Mouse (Mus musculus) forebrain, embryonic 14.5 days (tissue): ENCODE measurements around the gene Slc30a4. TPM values are rescaled to one million over a fixed set of nuclear protein-coding genes. Genes with fewer than 3 reads are reported as not detected.

Experiments used
- ATAC-seq: fragments of 200-750 bp; cut with Nextera tagmentation; 2 replicates; pipeline ENCODE4 v1.8.0; 2017; ENCODE audit warnings: mild to moderate bottlenecking, moderate library complexity
- DNase-seq: peaks from one replicate; pipeline ENCODE4 v3.0.0-alpha.2; 2015; ENCODE audit warnings: low spot score
- H3K27ac ChIP-seq: fragments of 300-500 bp; sonication (generic); 2 replicates; pipeline ENCODE4 v1.5.1; 2014; ENCODE audit warnings: low read depth, mild to moderate bottlenecking, control low read depth, low read length, moderate library complexity
- H3K27me3 ChIP-seq: fragments of 300-500 bp; sonication (generic); replicated peaks from 2 replicates; pipeline ENCODE4 v1.6.1; 2014; ENCODE audit warnings: low read length, control low read depth, mixed read lengths; ENCODE audit not compliant: control insufficient read depth, insufficient read depth
- H3K36me3 ChIP-seq: fragments of 300-500 bp; sonication (generic); 2 replicates; pipeline ENCODE4 v1.6.1; 2014; ENCODE audit warnings: low read length, control low read depth; ENCODE audit not compliant: control insufficient read depth, insufficient read depth
- H3K4me1 ChIP-seq: fragments of 300-500 bp; sonication (generic); 2 replicates; pipeline ENCODE4 v1.6.1; 2014; ENCODE audit warnings: antibody characterized with exemption, low read length, control low read depth; ENCODE audit not compliant: control insufficient read depth, insufficient read depth
- H3K4me2 ChIP-seq: fragments of 300-500 bp; sonication (generic); 2 replicates; pipeline ENCODE4 v1.6.1; 2014; ENCODE audit warnings: mild to moderate bottlenecking, control low read depth, low read length
- H3K4me3 ChIP-seq: fragments of 300-500 bp; sonication (generic); 2 replicates; pipeline ENCODE4 v1.5.1; 2014; ENCODE audit warnings: low read depth, low read length, control low read depth
- H3K9ac ChIP-seq: fragments of 300-500 bp; sonication (generic); 2 replicates; pipeline ENCODE4 v1.6.1; 2014; ENCODE audit warnings: mild to moderate bottlenecking, low read length, control low read depth, moderate library complexity
- H3K9me3 ChIP-seq: fragments of 300-500 bp; sonication (generic); replicated peaks from 2 replicates; pipeline ENCODE4 v1.6.1; 2016; ENCODE audit warnings: low read length, control low read depth, mixed read lengths; ENCODE audit not compliant: control insufficient read depth
- WGBS: fragments of 180-500 bp; shearing (Covaris S2); extraction: QIAGEN DNeasy Blood & Tissue Kit; methylation state at CpG from one replicate; pipeline ENCODE4 v1.1.7; 2014; 5-methylcytosine and 5-hydroxymethylcytosine counted together
- polyA plus RNA-seq: library from polyadenylated mRNA; unstranded; fragments of >200 nt; fragmentation: Nextera tagmentation; extraction: Ambion mirVana; gene quantifications from 2 replicates; pipeline ENCODE4 v1.2.1, GENCODE M21; 2014

Gene Slc30a4
- polyA plus RNA-seq, 1 experiment from 2014 or later, result 9.8 TPM

DNA sequence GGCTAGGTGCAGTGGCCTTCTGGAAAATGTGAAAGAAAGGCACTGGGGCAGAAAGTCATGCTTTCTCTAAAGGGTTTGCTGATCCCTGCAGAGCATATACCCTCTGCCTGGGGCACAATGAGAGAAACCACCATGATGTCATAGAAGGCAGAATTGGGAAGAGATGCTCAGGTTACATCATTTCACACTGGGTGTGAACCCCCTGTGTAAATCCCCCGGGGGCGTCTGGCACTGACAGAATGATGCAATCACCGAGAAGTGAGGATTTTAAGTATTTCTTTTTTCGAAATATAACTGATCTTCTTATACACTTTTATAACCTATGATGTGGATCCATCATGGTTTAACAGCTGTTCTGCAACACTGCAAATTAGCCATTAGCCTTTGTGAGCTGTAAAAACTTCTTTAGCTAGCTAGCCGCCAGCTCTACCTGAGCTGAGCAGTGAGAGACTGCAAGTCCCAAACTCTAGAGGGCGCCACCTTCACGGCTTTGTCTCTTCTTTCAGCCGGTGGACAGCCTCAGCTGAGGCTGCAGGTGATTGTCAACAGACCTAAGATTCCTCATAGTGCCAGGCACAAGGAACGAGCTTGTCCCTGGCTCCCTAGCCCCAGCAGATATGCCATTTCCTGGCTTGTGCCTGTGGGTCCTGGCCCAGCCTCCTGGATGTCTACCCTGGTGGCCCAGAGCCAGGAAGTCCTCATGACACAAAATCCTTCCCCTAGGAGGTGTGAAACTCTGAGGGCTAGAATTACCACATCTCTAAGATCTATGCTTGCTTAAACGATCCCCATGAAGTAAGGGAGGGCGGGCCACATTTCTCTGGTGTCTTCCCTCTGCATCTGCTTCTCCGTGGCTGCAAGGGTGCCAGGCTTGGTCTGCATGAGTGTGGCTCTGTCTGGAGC is 36.2 kb downstream of the Slc30a4 start:
- H3K27ac ChIP-seq, result no peak overlapping the region
- H3K36me3 ChIP-seq, result no peaks in the 10 kb centered on the region
- no peak overlapping the region for H3K4me3 ChIP-seq
- ATAC-seq, result no peak
- no peaks in the 10 kb centered on the region for H3K27me3 ChIP-seq
- WGBS, result 47% methylated on average over 12 of the region's 12 CpGs
- H3K9me3 ChIP-seq, result no peaks in the 10 kb centered on the region
- peak; percentile 44 for DNase-seq
- H3K9ac ChIP-seq, result no peak overlapping the region
- H3K4me1 ChIP-seq, result no peaks in the 10 kb centered on the region
- H3K4me2 ChIP-seq, result no peak overlapping the region

DNA sequence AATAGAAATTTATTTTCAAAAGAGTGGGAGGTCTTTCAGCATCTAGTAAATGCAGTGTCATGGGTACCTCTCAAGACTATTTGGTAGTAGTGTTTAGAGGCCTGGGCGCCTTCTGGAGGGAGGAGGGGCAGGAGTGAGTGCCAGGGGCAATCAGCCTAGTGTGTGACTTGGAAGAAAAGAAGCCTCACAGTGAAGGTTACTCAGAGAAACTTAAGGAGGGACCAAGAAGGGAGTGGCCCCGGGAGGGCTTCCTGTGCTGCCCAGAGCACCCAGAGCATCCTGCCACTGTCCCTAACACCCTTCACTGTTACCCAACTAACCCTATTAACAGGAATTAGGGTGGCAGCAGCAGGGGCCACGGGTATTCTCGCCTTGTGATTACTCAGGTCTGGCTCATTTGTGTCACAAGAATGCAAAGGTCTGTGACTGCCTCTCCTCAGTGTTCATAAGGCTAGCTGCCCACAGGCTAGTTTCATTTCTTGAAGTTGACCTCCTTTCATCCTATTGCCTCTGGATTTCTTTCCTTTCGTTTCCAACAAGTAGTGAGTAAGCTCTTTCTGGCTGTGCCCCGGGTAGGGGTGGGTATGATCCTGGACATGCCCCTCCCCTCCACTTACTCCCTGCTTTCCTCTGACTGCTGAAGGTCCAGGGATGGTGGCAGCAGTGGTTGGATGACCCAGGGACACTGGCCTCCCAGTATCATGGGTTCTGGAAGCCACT is 37.0 kb downstream of the Slc30a4 start:
- DNase-seq, result no peak
- H3K27me3 ChIP-seq, result no peaks in the 10 kb centered on the region
- H3K36me3 ChIP-seq, result no peaks in the 10 kb centered on the region
- H3K27ac ChIP-seq, result no peak overlapping the region
- no peaks in the 10 kb centered on the region for H3K9me3 ChIP-seq
- H3K4me1 ChIP-seq, result no peaks in the 10 kb centered on the region
- H3K4me3 ChIP-seq, result no peak overlapping the region
- no peak for ATAC-seq
- H3K4me2 ChIP-seq, result no peak overlapping the region
- H3K9ac ChIP-seq, result no peak overlapping the region
- WGBS, result 54% methylated on average over 6 of the region's 6 CpGs

DNA sequence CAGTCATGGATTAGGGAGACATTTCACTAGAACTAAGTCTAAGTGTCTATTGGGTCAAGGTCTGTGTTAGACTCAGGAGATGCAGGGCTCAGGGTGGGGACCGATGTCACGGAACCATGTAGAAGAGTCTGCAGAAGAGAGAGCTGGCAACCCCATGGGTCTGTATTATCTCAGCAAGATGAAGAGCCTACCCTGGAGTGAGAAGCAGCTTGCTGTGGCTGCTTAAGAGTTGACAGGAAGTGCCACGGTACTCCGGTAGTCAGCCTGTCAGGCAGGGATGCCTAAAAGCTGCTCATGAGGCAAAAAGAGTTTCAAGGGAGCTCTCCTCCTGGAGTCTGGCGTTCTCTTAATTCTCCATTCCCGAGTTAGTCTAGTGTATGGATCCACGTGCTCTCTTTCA is 42.6 kb downstream of the Slc30a4 start:
- Histone ChIP-seq H3K27ac (no peak overlapping the region), H3K4me3 (no peak overlapping the region), H3K4me2 (no peak overlapping the region), H3K36me3 (no peaks in the 10 kb centered on the region), H3K9ac (no peak overlapping the region), H3K27me3 (no peaks in the 10 kb centered on the region), H3K4me1 (no peaks in the 10 kb centered on the region), H3K9me3 (no peaks in the 10 kb centered on the region)
- ATAC-seq (no peak), DNase-seq (no peak)
- 94% methylated on average over 7 of the region's 7 CpGs for WGBS

DNA sequence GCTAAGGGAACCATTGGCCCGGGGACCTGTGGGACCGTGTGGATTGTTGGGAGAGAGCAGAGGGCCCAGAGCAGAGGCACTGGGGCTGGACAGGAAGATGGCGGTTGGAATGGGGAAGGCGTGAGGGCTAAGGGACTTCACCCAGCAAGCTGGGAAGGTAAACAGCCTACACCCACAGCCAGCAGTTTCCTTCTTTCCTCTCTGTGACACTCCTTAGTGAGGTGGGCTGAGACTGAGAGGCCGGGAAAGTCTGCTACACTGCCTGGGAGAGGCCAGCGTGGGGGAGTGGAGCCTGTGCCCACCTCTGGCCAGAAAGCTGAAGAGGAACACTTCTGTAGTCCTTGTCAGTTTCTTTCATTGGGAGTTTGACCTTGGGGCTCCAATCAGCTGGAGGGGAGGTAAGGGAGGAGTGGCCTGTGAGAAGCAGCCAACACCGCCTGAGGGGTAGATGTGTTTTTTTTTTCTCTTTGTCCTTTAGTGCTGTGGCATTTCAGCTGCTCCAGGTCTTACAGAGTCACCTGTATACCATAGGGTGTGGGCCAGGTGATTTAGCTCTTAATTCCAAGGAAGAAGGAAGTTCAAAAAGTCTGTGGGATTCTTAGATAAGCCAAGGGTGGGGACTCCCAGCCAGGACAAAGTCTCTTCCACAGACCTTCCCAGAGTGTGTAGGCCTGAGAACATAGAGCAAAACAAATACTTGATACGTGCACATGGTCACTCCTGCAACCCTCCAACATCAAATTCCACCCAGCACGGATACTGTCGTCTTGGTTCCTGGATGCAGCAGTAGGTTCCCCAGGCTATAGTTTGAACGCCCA is 44.5 kb downstream of the Slc30a4 start:
- no peaks in the 10 kb centered on the region for H3K36me3 ChIP-seq
- no peak for DNase-seq
- H3K27ac ChIP-seq, result no peak overlapping the region
- H3K9me3 ChIP-seq, result no peaks in the 10 kb centered on the region
- WGBS, result 87% methylated on average over 11 of the region's 11 CpGs
- ATAC-seq, result no peak
- no peak overlapping the region for H3K4me2 ChIP-seq
- H3K27me3 ChIP-seq, result no peaks in the 10 kb centered on the region
- H3K4me1 ChIP-seq, result no peaks in the 10 kb centered on the region
- no peak overlapping the region for H3K9ac ChIP-seq
- H3K4me3 ChIP-seq, result no peak overlapping the region

DNA sequence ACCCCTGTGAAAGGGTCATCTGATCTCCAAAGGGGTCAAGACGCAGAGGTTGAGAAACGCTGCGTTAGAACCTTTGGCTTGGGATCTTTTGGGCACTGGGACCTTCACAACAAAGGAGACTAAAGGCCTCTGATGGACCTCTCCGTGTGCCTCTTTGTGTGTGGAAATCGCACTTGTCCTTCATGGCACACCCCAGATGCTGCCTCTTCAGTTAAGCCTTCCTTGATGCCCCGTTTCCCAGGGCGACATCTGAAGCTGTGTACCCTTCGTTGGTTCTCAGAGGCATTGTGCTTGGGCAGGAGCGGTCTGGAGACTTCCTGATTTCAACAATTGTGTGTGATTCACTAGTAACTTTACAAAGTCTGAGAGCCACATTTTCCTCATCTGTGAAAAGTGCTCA is 45.7 kb downstream of the Slc30a4 start:
- H3K4me3 ChIP-seq, result no peak overlapping the region
- no peaks in the 10 kb centered on the region for H3K27me3 ChIP-seq
- 78% methylated on average over 9 of the region's 9 CpGs for WGBS
- no peaks in the 10 kb centered on the region for H3K36me3 ChIP-seq
- H3K9me3 ChIP-seq, result no peaks in the 10 kb centered on the region
- DNase-seq, result no peak
- H3K27ac ChIP-seq, result no peak overlapping the region
- no peak overlapping the region for H3K4me2 ChIP-seq
- no peaks in the 10 kb centered on the region for H3K4me1 ChIP-seq
- ATAC-seq, result no peak
- H3K9ac ChIP-seq, result no peak overlapping the region

DNA sequence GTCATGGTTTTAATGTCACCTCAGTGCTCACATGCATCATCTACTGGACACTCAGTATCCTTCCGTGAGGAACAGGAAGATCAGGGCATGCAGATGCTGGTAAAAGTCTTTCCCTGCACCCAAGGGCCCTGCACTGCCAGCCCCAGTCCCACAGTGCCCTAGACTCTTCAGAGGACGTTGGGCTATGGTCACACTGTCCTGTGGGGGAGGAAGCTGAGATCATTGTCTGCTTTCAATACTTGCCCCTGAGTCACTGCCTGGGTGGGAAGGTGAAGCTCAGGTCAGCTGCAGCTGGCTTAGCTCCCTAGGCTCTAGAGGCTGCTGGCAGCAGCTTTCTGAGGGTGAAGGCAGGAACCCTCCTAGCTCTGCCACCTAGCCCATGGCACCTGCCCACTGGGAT is 46.4 kb downstream of the Slc30a4 start:
- 63% methylated on average over 2 of the region's 2 CpGs for WGBS
- H3K4me2 ChIP-seq, result no peak overlapping the region
- no peaks in the 10 kb centered on the region for H3K4me1 ChIP-seq
- no peak for DNase-seq
- no peaks in the 10 kb centered on the region for H3K27me3 ChIP-seq
- no peaks in the 10 kb centered on the region for H3K9me3 ChIP-seq
- no peak for ATAC-seq
- no peak overlapping the region for H3K4me3 ChIP-seq
- H3K36me3 ChIP-seq, result no peaks in the 10 kb centered on the region
- no peak overlapping the region for H3K27ac ChIP-seq
- H3K9ac ChIP-seq, result no peak overlapping the region

DNA sequence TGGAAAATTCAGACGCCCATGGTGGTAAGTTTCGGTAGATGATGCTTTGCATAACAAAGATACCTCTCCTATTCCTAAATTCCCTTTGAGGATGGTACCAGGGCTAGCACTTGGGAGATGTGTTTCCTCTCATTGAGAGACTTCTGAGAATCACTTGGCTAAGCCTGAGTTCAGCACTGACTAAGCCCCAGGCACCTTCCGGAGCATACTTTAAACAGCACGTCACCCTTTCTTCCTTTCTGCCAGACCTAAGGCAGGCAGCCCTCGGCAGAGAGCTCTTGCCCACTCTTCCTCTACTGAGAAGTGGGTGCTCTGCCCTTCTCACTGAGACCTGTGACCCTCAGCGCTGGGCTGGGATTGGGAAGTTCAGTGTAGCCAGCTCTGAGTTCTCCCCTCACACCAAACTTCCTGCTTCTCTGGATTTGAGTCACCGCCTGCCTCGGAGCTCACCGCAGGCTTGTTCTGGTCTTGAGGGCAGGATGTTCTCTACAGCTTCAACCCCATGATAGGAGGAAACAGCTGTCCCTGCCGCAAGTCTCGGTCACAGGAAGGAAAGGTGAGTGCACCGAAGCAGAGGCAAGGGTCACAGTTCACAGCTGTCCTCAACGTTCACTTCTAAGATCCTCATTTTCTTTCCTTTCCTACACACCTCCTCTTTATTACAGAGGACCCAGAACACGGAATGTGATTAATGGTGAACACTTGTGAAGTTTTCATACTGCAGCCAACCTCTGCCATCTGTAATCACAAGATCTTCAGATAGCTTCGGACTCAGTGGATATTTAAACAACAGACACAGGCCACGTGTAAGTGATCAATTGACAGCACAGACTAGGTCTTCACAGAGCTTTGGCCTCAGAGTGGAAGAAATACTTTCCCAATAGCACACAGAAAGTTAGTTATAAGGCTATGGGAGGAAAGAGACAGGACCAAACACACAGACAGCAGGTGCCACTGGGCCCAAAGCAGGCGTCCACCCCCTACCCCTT is 50.1 kb downstream of the Slc30a4 start:
- Histone ChIP-seq H3K4me3 (no peak overlapping the region), H3K4me1 (no peaks in the 10 kb centered on the region), H3K4me2 (no peak overlapping the region), H3K9ac (no peak overlapping the region), H3K27me3 (no peaks in the 10 kb centered on the region), H3K36me3 (no peaks in the 10 kb centered on the region), H3K27ac (no peak overlapping the region), H3K9me3 (no peaks in the 10 kb centered on the region)
- no peak for ATAC-seq
- WGBS, result 77% methylated on average over 17 of the region's 17 CpGs
- DNase-seq, result no peak

DNA sequence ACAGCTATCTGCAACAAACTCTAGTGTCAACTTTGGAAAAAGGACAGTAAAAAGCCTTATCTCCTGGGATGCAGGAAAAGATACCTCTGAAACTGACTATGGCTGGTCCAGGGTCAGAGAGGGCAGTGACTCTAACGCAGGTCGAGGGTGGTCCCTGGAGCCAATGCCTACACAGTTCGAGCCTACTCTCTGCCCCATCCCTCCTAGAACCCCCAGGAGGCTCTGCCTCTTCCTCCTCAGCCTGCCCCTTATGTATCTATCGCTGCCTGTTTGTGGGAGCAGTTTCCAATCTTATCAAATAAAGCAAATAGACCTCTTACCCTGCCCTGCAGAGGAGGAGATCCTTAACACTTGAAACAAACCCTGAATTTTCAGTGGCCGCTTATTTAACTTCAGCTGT is 63.8 kb downstream of the Slc30a4 start:
- Histone ChIP-seq H3K4me3 (no peak overlapping the region), H3K27me3 (0 out of 2 replicates have a peak, but pooled peaks cover 5% of the 10 kb centered on the region), H3K9ac (no peak overlapping the region), H3K4me1 (peaks cover 3% of the 10 kb centered on the region; the same call in 1 of the 2 replicates), H3K27ac (no peak overlapping the region), H3K9me3 (no peaks in the 10 kb centered on the region), H3K4me2 (no peak overlapping the region), H3K36me3 (peaks cover 6% of the 10 kb centered on the region; the same call in 1 of the 2 replicates)
- 52% methylated on average over 5 of the region's 5 CpGs for WGBS
- ATAC-seq (no peak), DNase-seq (no peak)
